Mouse (Mus musculus) cerebellum, adult 9-11 months (tissue): Measurements from ENCODE around the gene Ggt6.

Source experiments
- DNase-seq: peaks from one replicate; pipeline ENCODE4 v3.0.0; 2022

The Ggt6 gene

DNA sequence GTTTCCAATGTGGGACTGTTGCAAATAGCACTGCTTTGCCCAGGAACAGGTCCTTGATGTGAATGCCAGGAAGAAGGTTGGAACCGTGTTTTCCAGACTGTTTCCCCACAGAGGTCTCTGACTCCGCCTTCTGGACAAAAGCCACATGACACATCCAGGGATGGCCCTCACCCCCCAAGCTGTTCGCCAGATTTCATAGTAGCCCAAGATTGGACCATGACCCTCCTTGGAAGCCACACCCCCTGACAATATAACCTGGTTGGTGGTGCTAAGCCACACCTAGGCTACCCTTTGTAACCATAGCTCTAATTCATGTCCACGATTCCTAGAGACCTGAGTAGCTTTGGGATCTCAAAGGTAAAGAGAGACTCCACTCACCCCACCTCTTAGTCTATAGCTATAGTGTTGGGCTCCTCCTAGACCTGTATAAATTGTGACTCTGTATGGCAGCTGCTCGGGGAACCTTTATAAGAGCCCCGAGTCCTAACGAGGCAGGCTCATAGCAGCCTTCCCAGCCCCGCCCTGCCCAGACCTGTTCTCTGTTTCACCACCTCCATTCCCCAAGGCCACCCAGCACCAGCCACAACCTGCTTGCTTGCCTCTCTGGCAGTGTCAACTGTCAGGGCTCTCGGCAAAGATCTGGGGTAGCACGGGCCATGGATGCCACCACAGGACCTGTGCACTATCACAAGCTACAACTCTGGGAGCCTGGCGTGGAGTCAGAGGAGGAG, at the start of gene Ggt6:
Gene Ggt6 (plus strand): TSS at position 564 of the 731 bp plus-strand sequence.
- DNase-seq: no peak

- DNase-seq: no peak
These were observed 47.2 kb upstream of the Ggt6 start for GRCm38 (mm10) chr11:72388113-72388529.

DNA sequence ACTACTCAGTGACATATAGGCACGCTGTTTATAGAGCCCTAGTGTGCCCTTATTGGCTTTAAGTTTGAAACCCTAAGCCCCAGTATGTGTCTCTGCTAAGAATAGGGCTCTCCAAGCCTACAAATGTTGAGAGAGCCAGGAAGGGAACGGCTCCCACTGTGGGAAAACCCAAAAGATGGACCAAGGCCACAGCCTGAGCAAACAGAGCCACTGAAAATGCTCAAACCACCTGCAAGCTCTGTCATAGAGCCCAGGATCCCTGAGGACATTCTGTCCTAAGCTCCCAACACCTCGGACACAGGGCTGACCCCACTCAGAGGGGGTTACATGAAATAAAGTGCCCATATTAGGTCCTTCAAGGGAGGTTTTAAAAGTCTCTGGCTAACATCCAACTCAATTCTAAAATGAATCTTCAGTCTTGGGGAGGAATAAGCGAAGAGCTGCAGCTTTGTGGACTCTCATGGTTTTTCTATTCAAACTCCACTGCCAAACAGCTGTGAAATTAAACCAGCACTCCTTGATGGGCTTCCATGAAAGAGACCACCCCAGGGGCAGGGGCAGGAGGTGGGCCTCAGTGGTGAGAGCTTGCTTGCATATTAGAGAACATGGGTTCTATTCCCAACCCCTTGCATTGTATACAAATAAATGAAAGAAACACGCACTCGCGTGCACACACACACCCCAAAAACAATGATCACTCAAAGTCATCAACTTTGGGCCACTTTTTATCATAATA, 45.8 kb upstream of the Ggt6 start:
- no peak for DNase-seq

DNA sequence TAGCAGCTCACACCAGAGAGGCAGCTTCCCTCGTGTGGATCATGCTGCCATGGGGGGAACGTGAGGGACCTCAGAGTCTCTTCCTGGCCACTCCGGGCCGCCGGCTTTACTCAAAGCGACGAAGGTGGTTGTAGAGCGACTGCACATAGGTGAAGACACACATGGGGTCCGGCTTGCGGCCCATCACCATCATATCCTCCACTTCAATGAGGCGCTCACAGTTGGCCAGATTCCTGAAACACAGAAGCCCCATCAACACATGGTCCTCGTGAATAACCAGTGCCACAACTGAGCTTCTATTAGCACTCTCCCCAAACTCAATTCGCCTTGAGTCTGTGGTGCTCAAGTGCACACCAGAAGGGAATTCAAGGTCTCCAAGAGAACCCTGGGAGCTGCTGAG, 44.1 kb upstream of the Ggt6 start:
- DNase-seq: no peak

DNA sequence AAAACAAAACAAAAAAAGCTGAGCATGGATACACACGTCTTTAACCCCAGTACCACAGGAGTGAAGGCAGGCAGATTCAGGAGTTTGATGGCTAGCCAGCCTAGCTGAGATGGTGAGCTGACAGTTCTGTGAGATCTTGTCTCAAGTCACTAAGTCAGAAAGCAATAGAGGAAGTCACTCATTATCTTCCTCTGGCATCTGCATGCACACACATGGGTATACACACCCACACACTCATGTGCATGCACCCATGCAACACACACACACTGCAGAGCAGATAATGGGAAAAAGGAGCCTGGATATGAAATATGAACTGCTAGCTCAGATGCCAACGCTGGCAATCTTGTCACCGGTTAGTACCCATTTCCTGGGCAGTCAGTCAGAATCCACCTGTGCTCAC, 42.1 kb upstream of the Ggt6 start:
- DNase-seq: no peak

DNA sequence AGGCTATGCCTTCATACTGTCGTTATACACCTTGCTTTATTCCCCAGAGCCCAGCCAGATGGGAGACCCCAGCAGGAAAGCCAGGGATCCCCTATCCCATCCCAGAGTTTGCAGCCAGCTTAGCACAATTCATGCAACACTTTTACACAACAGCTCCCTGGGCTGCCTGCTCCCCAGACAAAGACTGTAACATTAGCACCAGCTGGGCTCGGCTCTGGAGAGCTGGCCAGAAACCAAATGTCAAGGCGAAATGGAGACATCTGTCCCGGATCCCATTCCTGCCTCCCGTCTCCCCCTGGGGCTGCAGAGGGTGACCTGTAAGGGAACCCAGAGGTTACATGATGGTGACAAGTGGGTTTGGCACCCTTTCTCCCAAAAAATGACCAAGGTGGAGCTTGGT, 41.7 kb upstream of the Ggt6 start:
- no peak for DNase-seq

GRCm38 (mm10) chr11:72394694-72395093, 40.6 kb upstream of the Ggt6 start:
- DNase-seq: no peak

- DNase-seq: no peak
These were observed 39.7 kb upstream of the Ggt6 start for GRCm38 (mm10) chr11:72395652-72396051.

DNA sequence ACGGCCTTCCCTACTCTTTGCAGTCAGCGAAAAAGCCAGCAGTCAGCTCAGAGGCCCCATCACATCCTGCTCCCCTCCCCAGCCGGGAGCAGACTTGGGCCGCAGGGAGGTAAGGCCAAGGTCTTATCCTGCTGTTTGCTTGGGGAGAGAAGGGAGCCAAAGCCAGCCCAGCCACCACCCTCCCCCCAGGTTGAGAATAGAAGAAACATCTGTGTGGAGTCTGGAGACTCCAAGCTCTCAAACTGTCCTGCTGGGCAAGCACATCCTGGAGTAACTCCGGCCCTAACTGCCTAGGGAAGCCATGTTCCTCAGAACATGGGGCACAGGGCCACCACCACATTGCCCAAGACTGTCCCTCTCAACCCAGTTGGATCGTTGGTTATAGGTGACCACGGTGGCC, 38.7 kb upstream of the Ggt6 start:
- no peak for DNase-seq

GRCm38 (mm10) chr11:72397072-72397471, 38.3 kb upstream of the Ggt6 start:
- no peak for DNase-seq

DNA sequence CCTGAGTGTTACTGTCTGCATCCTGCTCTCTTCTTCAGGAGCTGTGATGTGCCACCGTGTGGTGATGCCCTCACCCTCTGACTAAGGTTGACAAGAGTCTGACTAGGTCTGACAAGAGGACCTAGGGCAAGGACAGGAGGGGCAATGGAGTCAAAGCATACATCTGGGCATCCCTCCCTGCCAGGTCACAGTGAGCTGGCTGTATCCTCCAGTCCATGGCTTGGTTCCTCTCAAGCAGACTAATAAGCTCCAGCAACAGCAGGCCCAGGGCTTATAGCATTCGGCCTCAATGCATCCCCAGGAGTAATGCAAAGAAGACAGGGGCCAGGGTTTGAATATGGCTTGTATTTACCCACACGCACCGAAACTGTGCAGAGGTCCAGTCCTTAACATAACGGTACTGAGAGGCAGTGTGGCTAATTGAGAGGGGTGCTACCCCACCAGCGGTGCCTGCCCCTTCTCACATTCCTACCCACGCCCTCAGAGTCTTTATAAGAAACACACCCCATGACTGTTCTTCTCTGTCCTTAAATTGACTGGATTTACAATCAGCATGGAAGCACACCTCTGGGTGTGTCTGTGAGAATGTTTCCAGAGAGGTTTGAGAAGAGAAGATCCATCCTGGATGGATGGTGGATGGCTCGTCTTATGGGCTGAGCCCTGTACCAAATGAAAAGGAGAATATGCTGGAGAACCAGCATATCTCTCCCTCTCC, 37.4 kb upstream of the Ggt6 start:
- no peak for DNase-seq

DNA sequence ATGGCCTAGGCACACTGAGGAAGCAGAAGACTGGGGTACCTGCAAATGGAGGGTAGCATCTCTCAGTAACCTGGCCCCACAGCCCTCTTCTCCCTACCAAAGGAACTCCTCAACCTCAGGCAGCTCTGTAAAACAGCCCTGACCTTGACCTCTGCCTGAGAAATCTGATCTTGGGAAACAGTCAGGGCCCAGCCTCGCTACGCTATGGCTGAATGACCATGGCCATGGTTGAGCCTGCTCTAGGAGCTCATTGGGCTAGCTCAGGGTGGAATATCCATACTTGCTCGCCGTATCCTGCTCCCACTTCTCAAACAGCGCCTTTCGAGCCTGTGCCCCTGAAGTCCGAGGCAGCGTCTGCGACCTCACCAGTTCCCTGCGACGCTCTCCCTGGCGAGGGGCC, 34.3 kb upstream of the Ggt6 start:
- no peak for DNase-seq

- no peak for DNase-seq
These were observed 33.3 kb upstream of the Ggt6 start for GRCm38 (mm10) chr11:72402017-72402416.

- DNase-seq: no peak
These were observed 32.4 kb upstream of the Ggt6 start for GRCm38 (mm10) chr11:72402969-72403368.

DNA sequence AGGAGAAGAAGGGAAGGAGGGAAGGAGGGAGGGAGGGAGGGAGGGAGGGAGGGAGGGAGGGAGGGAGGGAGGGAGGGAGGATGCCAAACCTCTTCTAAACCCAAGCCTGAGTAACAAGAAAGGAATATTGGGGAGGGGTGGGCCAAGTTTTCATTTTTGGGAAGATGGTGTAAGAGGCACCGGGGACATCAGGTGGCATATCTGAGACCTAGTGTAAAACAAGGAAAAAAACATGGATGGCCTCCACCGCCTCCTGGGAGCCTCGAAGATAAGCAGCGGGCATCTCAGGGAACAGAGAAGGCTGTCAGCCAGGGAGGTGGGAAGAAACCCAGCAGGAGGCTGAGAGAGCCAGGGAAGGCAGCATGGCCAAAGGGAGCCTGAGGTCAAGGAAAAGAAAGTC, 29.8 kb upstream of the Ggt6 start:
- no peak for DNase-seq

- no peak for DNase-seq
These were observed 29.1 kb upstream of the Ggt6 start for GRCm38 (mm10) chr11:72406079-72406675.

DNA sequence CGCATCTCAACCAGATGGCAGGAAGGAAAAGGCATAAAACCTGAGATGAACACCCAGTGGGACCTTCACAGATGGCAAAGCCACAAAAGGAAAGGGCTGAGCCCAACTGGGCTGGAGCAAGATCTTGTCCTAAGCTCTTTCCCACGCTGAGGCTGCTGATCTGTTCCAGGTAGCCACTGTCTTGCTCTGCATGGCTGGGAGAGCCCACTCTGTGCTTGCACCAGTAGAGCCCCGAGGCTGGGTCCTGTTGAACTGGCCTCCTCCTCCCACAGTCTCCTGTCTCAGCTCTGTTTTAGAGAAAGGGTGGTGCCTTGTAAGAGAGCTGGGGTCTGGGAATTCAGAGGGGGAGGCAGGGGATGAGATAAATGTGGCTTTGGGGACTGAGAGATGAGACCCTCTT, 28.2 kb upstream of the Ggt6 start:
- DNase-seq: no peak

- no peak for DNase-seq
These were observed 27.8 kb upstream of the Ggt6 start for GRCm38 (mm10) chr11:72407574-72407973.

- no peak for DNase-seq
These were observed 26.7 kb upstream of the Ggt6 start for GRCm38 (mm10) chr11:72408451-72409170.

GRCm38 (mm10) chr11:72409649-72410385, 25.5 kb upstream of the Ggt6 start:
- DNase-seq: no peak

DNA sequence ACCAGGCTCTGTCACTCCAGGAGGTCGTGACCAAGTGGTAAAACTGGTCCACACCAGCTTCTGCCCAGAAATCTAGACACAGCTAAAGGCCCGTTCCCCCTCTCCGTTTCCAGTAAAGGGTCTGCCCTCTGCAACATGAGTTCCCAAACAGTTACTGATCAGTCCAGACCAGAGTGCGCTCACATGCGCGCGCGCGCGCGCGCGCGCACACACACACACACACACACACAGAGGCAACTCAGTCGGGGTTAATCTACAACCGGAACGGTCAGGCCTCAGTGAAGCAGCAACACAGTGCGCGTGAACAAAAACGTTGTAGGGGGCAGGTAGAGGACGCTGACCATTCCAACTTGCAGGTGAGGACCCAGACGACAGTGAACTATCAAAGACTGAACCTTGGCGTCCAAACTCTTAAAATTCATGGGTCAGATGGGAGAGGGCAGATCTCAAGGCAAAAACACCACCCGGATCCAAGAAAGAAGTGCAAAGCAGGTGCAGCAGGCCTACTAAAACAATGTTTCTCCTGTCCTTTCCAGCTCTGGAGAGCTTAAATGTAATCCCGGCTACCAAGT, 24.7 kb upstream of the Ggt6 start:
- no peak for DNase-seq
